Mouse (Mus musculus) bone marrow, adult 2 months (tissue): ENCODE data around the gene Hoxb1. TPM values are rescaled to one million over a fixed set of nuclear protein-coding genes. Genes with fewer than 3 reads are reported as not detected.

Experiments
- H3K27ac ChIP-seq: fragments of 200-500 bp; 2 replicates; pipeline ENCODE4 v1.5.1; 2012; ENCODE audit warnings: low read depth, mild to moderate bottlenecking, control low read depth, inconsistent platforms, low read length; ENCODE audit not compliant: control insufficient read depth, poor library complexity, insufficient read depth
- H3K4me1 ChIP-seq: fragments of 200-500 bp; 2 replicates; pipeline ENCODE4 v1.6.1; 2011; ENCODE audit warnings: low read length; ENCODE audit not compliant: control insufficient read depth, insufficient read depth
- H3K4me3 ChIP-seq: fragments of 200-500 bp; replicated peaks from 2 replicates; pipeline ENCODE3; 2011; ENCODE audit warnings: mild to moderate bottlenecking, low read depth, low read length, control low read depth; ENCODE audit not compliant: control insufficient read depth
- CTCF ChIP-seq: fragments of 200-500 bp; IDR thresholded peaks from 2 replicates; pipeline ENCODE4 v1.5.1; 2011; ENCODE audit warnings: low read length, control low read depth; ENCODE audit not compliant: control insufficient read depth, insufficient read depth
- POLR2A ChIP-seq: fragments of 200-500 bp; IDR thresholded peaks from 2 replicates; pipeline ENCODE4 v1.6.1; 2011; ENCODE audit warnings: low read depth, mild to moderate bottlenecking, control low read depth, low read length, borderline replicate concordance; ENCODE audit not compliant: control insufficient read depth
- WGBS: fragments of 180-500 bp; shearing (Covaris S2); methylation state at CpG from one replicate; pipeline ENCODE4 v1.1.7; 2018; 5-methylcytosine and 5-hydroxymethylcytosine counted together
- polyA plus RNA-seq: library from polyadenylated mRNA; stranded (reverse); fragments of >200 nt; gene quantifications from 2 replicates; pipeline ENCODE4 v1.2.4, GENCODE M21; 2011; ENCODE audit warnings: low replicate concordance; ENCODE audit not compliant: missing spikeins, insufficient read depth, insufficient read length

Gene Hoxb1
- polyA plus RNA-seq, 1 experiment = not detected

GRCm38 (mm10) chr11:96354376-96354775, 11.2 kb upstream of the Hoxb1 start:
- TF ChIP-seq CTCF (no peak), POLR2A (no peak)
- H3K4me3 ChIP-seq = no peak overlapping the region
- WGBS = 23% methylated on average over 25 of the region's 25 CpGs
- H3K4me1 ChIP-seq = no peaks in the 10 kb centered on the region
- no peak overlapping the region for H3K27ac ChIP-seq

- Histone ChIP-seq H3K4me1 (no peaks in the 10 kb centered on the region), H3K27ac (no peak overlapping the region), H3K4me3 (no peak overlapping the region)
- TF ChIP-seq POLR2A (no peak), CTCF (no peak)
- 56% methylated on average over 9 of the region's 9 CpGs for WGBS
Observed at GRCm38 (mm10) chr11:96354801-96355311, 10.7 kb upstream of the Hoxb1 start.

DNA sequence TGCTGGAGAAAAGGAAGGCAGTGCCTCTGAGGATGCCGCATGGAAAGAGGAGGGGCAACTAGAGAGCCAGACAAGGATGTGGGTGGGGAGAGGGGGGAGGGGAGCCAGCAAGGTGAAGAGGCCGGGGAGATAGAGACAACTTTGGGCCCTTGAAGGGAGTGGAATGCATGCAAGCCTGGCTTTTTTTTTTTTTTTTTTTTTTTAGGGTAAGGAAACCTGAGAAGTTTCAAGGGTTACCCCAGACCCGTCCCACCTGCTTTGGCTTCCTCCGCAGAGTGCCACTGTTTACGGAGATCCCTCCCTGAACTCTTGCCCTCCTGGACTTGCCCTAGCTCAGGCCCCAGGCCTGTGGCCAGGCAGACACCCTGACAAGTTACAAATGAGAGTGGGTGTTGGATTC, 1.7 kb upstream of the Hoxb1 start:
- Histone ChIP-seq H3K27ac (no peak overlapping the region), H3K4me3 (no peak overlapping the region), H3K4me1 (no peaks in the 10 kb centered on the region; the same call in 1 of the 2 replicates)
- WGBS = 31% methylated on average over 5 of the region's 5 CpGs
- TF ChIP-seq CTCF = no peak
- no peak for TF ChIP-seq POLR2A

DNA sequence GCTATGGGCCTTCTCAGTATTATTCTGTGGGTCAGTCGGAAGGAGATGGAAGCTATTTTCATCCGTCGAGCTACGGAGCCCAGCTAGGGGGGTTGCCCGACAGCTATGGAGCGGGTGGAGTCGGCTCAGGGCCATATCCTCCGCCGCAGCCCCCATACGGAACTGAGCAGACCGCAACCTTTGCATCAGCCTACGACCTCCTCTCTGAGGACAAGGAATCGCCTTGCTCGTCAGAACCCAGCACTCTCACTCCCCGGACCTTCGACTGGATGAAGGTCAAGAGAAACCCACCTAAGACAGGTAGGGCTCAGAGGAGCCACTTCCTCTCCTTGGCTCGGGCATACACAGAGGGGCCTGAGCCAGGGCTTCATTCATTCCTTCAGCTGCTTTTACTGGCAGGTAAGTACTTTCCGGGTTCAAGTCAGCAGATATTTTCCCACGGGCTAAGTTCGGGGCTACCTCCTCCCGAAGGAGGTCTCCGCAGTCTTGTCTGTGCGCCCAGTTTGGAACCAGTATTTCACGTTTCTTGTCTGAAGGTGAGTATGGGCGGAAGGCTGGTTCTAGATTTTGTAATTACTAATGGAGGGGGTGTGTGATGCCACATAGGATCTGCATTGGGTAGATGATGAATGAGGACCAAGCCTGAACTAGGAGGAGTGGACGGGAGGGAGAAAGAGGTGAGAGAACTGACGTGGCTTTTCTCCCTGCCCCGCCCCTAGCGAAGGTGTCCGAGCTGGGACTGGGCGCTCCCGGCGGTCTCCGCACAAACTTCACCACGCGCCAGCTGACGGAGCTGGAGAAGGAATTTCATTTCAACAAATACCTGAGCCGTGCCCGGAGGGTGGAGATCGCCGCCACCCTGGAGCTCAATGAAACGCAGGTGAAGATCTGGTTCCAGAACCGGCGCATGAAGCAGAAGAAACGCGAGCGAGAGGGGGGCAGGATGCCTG, 815 bp downstream of the Hoxb1 start:
- no peak overlapping the region for H3K4me3 ChIP-seq
- TF ChIP-seq POLR2A = no peak
- TF ChIP-seq CTCF = no peak
- no peak overlapping the region for H3K27ac ChIP-seq
- no peaks in the 10 kb centered on the region; the same call in 1 of the 2 replicates for H3K4me1 ChIP-seq
- 10% methylated on average over 47 of the region's 47 CpGs for WGBS

DNA sequence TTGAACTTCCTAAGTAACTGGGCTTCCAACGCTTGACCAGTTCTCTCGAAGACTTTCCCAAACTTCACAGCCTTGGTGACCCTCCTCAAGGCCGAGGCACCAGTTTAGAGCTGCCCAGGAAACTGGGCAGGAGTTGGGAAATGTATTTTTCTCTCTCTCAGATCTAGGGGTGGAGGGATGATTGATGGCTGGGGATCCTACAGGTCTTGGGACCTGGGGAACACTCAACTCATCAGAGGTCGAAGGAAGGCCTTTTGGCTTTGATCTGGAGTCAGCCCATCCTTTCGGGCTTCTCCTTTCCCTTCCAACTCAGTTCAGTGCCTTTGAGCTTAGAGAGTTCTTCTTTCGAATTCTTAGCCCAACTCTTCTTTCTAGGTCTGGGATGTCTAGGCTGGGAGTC, 1.6 kb downstream of the Hoxb1 start:
- WGBS = 54% methylated on average over 6 of the region's 6 CpGs
- H3K4me3 ChIP-seq = no peak overlapping the region
- H3K27ac ChIP-seq = no peak overlapping the region
- no peak for TF ChIP-seq CTCF
- TF ChIP-seq POLR2A = no peak
- H3K4me1 ChIP-seq = no peaks in the 10 kb centered on the region; the same call in 1 of the 2 replicates

GRCm38 (mm10) chr11:96368686-96369085, 3.1 kb downstream of the Hoxb1 start:
- H3K4me1 ChIP-seq = no peaks in the 10 kb centered on the region; the same call in 1 of the 2 replicates
- TF ChIP-seq CTCF = no peak
- no peak for TF ChIP-seq POLR2A
- no peak overlapping the region for H3K4me3 ChIP-seq
- WGBS = 42% methylated on average over 5 of the region's 5 CpGs
- 0 out of 2 replicates have a peak overlapping the region, but pooled peaks have one; percentile 22 for H3K27ac ChIP-seq

DNA sequence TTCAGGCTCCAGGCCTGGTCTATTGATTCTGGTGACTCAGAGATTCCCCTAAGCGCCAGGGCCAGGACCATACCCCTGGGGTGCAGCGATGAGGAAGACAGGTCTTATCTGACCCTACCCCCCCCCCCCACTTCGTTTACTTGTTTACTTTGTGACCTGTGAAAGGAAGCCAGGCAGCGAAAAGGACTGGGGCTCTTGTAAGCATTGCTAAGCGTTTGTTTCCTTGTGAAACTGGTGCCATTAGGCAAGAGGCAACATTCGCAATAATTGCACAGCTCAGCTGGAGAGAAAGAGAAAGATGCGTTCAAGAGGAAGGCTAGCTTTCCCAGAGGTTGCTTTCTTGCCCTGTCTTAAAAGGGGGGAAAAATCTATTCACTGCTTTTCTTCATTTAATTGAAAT, 3.6 kb downstream of the Hoxb1 start:
- TF ChIP-seq CTCF = no peak
- no peak for TF ChIP-seq POLR2A
- WGBS = 47% methylated on average over 7 of the region's 7 CpGs
- H3K4me3 ChIP-seq = no peak overlapping the region
- 0 out of 2 replicates have a peak overlapping the region, but pooled peaks have one; percentile 22 for H3K27ac ChIP-seq
- H3K4me1 ChIP-seq = no peaks in the 10 kb centered on the region; the same call in 1 of the 2 replicates

DNA sequence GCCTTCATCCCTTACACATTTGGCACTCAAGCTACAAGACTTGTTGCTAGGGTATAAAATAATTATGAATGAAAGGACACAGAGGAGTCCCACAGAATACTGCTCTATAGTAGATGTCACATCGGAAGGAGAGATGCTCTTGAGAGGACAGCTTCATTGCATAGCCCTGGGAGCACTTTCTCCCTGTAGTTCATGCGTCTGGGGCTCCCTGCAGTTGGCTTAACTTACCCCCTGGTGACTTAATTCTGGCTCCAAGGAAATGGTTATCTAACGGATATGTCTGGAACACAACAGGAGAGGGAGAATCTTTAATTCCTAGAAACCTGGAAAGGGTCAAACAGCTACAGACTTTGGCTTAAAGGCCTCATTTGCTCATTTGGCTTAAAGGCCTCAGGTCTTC, 6.2 kb downstream of the Hoxb1 start:
- Histone ChIP-seq H3K4me1 (no peaks in the 10 kb centered on the region; the same call in 1 of the 2 replicates), H3K27ac (no peak overlapping the region), H3K4me3 (no peak overlapping the region)
- TF ChIP-seq CTCF (no peak), POLR2A (no peak)
- WGBS = 82% methylated on average over 3 of the region's 3 CpGs

- TF ChIP-seq POLR2A = no peak
- TF ChIP-seq CTCF = no peak
- WGBS = 51% methylated on average over 3 of the region's 3 CpGs
- no peak overlapping the region; the same call in 1 of the 2 replicates for H3K27ac ChIP-seq
- H3K4me3 ChIP-seq = no peak overlapping the region
- H3K4me1 ChIP-seq = no peaks in the 10 kb centered on the region; the same call in 1 of the 2 replicates
Observed at GRCm38 (mm10) chr11:96372519-96372918, 7.0 kb downstream of the Hoxb1 start.
